Mouse (Mus musculus): ENCODE results near the gene 2200002D01Rik. TPM values are rescaled to one million over a fixed set of nuclear protein-coding genes. Genes with fewer than 3 reads are reported as not detected.

2200002D01Rik gene
- polyA plus RNA-seq, 1 experiment from 2014 or later = 9.6 TPM

Other genes starting within 250 kb of the 2200002D01Rik start
- gene Ryr1, start 123.3 kb downstream of the 2200002D01Rik start, polyA plus RNA-seq (2015; fragmentation: Nextera tagmentation; extraction: Ambion mirVana) = 0.16 and 0.19 TPM in 2 replicates
- gene Rasgrp4, start 113.6 kb downstream of the 2200002D01Rik start, polyA plus RNA-seq (2015; fragmentation: Nextera tagmentation; extraction: Ambion mirVana) = 2.2 and 3.4 TPM in 2 replicates
- gene Fam98c, start 92.2 kb downstream of the 2200002D01Rik start, polyA plus RNA-seq (2015; fragmentation: Nextera tagmentation; extraction: Ambion mirVana) = 49.7 and 54.4 TPM in 2 replicates
- 0.17 and 0.20 TPM in 2 replicates for gene Ggn, start 78.3 kb downstream of the 2200002D01Rik start, polyA plus RNA-seq (2015; fragmentation: Nextera tagmentation; extraction: Ambion mirVana)
- 0.23 and 1.4 TPM in 2 replicates for gene Spred3, start 78.1 kb downstream of the 2200002D01Rik start, polyA plus RNA-seq (2015; fragmentation: Nextera tagmentation; extraction: Ambion mirVana)
- 358 and 374 TPM in 2 replicates for gene Psmd8, start 67.8 kb downstream of the 2200002D01Rik start, polyA plus RNA-seq (2015; fragmentation: Nextera tagmentation; extraction: Ambion mirVana)
- gene Catsperg1, start 34.4 kb downstream of the 2200002D01Rik start, polyA plus RNA-seq (2015; fragmentation: Nextera tagmentation; extraction: Ambion mirVana) = 0.27 and 0.35 TPM in 2 replicates
- 1.2 and 1.5 TPM in 2 replicates for gene Kcnk6, start 16.0 kb downstream of the 2200002D01Rik start, polyA plus RNA-seq (2015; fragmentation: Nextera tagmentation; extraction: Ambion mirVana)
- 76.4 and 79.3 TPM in 2 replicates for gene Yif1b, start 10.1 kb downstream of the 2200002D01Rik start, polyA plus RNA-seq (2015; fragmentation: Nextera tagmentation; extraction: Ambion mirVana)
- gene Spint2, start 33.4 kb upstream of the 2200002D01Rik start, polyA plus RNA-seq (2015; fragmentation: Nextera tagmentation; extraction: Ambion mirVana) = 571 and 608 TPM in 2 replicates
- gene Ppp1r14a, start 40.8 kb upstream of the 2200002D01Rik start, polyA plus RNA-seq (2015; fragmentation: Nextera tagmentation; extraction: Ambion mirVana) = 3.1 and 3.4 TPM in 2 replicates
- 3.0 and 3.5 TPM in 2 replicates for gene Dpf1, start 55.5 kb upstream of the 2200002D01Rik start, polyA plus RNA-seq (2015; fragmentation: Nextera tagmentation; extraction: Ambion mirVana)

Data from thymus, postnatal 0 days (tissue).